Mouse (Mus musculus) right cerebral cortex, postnatal 14 days (tissue): Measurements from ENCODE around the gene Arntl.
A peak's percentile ranks its signal among the peaks of the same experiment; 100 is the strongest.

Source experiments
- DNase-seq: peaks from one replicate; pipeline ENCODE4 v3.0.0; 2022

The Arntl gene

GRCm38 (mm10) chr7:113206644-113207470 is at the start of gene Arntl:
TSS of gene Arntl (plus strand) at chr7:113207465.
- DNase-seq, result peak; percentile 93

GRCm38 (mm10) chr7:113161077-113161698 is 46.1 kb upstream of the Arntl start:
- DNase-seq, result no peak

- DNase-seq, result no peak
Measured at GRCm38 (mm10) chr7:113164719-113165118, 42.5 kb upstream of the Arntl start.

GRCm38 (mm10) chr7:113167092-113167491 is 40.2 kb upstream of the Arntl start:
- no peak for DNase-seq

- no peak for DNase-seq
Measured at GRCm38 (mm10) chr7:113168609-113169008, 38.7 kb upstream of the Arntl start.

GRCm38 (mm10) chr7:113172425-113172824 is 34.8 kb upstream of the Arntl start:
- no peak for DNase-seq

GRCm38 (mm10) chr7:113175481-113175880 is 31.8 kb upstream of the Arntl start:
- no peak for DNase-seq

GRCm38 (mm10) chr7:113178073-113178472 is 29.2 kb upstream of the Arntl start:
- no peak for DNase-seq

- no peak for DNase-seq
Measured at GRCm38 (mm10) chr7:113183787-113184186, 23.5 kb upstream of the Arntl start.

GRCm38 (mm10) chr7:113185056-113185455 is 22.2 kb upstream of the Arntl start:
- DNase-seq, result no peak

GRCm38 (mm10) chr7:113186041-113186800 is 21.0 kb upstream of the Arntl start:
- DNase-seq, result no peak

- no peak for DNase-seq
Measured at GRCm38 (mm10) chr7:113188091-113188490, 19.2 kb upstream of the Arntl start.

- DNase-seq, result no peak
Measured at GRCm38 (mm10) chr7:113188566-113188965, 18.7 kb upstream of the Arntl start.

GRCm38 (mm10) chr7:113191787-113192186 is 15.5 kb upstream of the Arntl start:
- no peak for DNase-seq

- DNase-seq, result no peak
Measured at GRCm38 (mm10) chr7:113192714-113193365, 14.4 kb upstream of the Arntl start.

GRCm38 (mm10) chr7:113193872-113194271 is 13.4 kb upstream of the Arntl start:
- DNase-seq, result no peak

- DNase-seq, result no peak
Measured at GRCm38 (mm10) chr7:113195271-113195670, 12.0 kb upstream of the Arntl start.

GRCm38 (mm10) chr7:113196171-113196570 is 11.1 kb upstream of the Arntl start:
- DNase-seq, result no peak

GRCm38 (mm10) chr7:113197161-113197775 is 10.0 kb upstream of the Arntl start:
- DNase-seq, result no peak

- no peak for DNase-seq
Measured at GRCm38 (mm10) chr7:113201584-113201983, 5.7 kb upstream of the Arntl start.

GRCm38 (mm10) chr7:113207471-113208387 is 464 bp downstream of the Arntl start:
- DNase-seq, result peak; percentile 69

GRCm38 (mm10) chr7:113208388-113208753 is 1.1 kb downstream of the Arntl start:
- no peak for DNase-seq
